Mouse (Mus musculus) embryonic facial prominence, embryonic 10.5 days (tissue): ENCODE data around the gene Ina. TPM values are rescaled to one million over a fixed set of nuclear protein-coding genes. Genes with fewer than 3 reads are reported as not detected.

Source experiments
- DNase-seq: peaks from one replicate; pipeline ENCODE4 v3.0.0-alpha.2; 2017; ENCODE audit warnings: low spot score
- H3K27ac ChIP-seq: fragments of 300-500 bp; sonication (generic); replicated peaks from 2 replicates; pipeline ENCODE4 v1.5.1; 2016; ENCODE audit warnings: mild to moderate bottlenecking
- H3K27me3 ChIP-seq: fragments of 300-500 bp; sonication (generic); replicated peaks from 2 replicates; pipeline ENCODE4 v1.6.1; 2016; ENCODE audit warnings: low read depth, mild to moderate bottlenecking; ENCODE audit not compliant: poor library complexity, severe bottlenecking
- H3K36me3 ChIP-seq: fragments of 300-500 bp; sonication (generic); replicated peaks from 2 replicates; pipeline ENCODE4 v1.6.1; 2016; ENCODE audit warnings: mild to moderate bottlenecking, moderate library complexity
- H3K4me1 ChIP-seq: fragments of 300-500 bp; sonication (generic); 2 replicates; pipeline ENCODE4 v1.6.1; 2016
- H3K4me3 ChIP-seq: fragments of 300-500 bp; sonication (generic); 2 replicates; pipeline ENCODE4 v1.5.1; 2016; ENCODE audit warnings: mild to moderate bottlenecking, moderate library complexity
- H3K9me3 ChIP-seq: fragments of 300-500 bp; sonication (generic); 2 replicates; pipeline ENCODE4 v1.6.1; 2016; ENCODE audit warnings: mild to moderate bottlenecking
- WGBS: fragments of 180-500 bp; shearing (Covaris S2); methylation state at CpG from one replicate; pipeline ENCODE4 v1.1.7; 2016; 5-methylcytosine and 5-hydroxymethylcytosine counted together
- polyA plus RNA-seq: library from polyadenylated mRNA; unstranded; fragments of >200 nt; fragmentation: Nextera tagmentation; extraction: Ambion mirVana; gene quantifications from 2 replicates; pipeline ENCODE4 v1.2.1, GENCODE M21; 2016

Ina gene
- 24.3 and 28.3 TPM in 2 replicates for polyA plus RNA-seq

GRCm38 (mm10) chr19:47014447-47015381, at the start of gene Ina, which contains the start of gene Nt5c2:
Gene Ina (plus strand): TSS chr19:47014698.
Gene Nt5c2 (minus strand): TSS chr19:47015153.
- peak; percentile 79 for DNase-seq
- Histone ChIP-seq H3K27ac (peak within 1 kb of the TSS; percentile 44), H3K36me3 (no peaks in the 10 kb centered on the region), H3K4me1 (peaks cover 28% of the 10 kb centered on the region), H3K4me3 (peak within 1 kb of the TSS; percentile 63), H3K9me3 (no peaks in the 10 kb centered on the region), H3K27me3 (peaks cover 82% of the 10 kb centered on the region)
- WGBS, result under 1% methylated on average over 123 of the region's 124 CpGs

- H3K9me3 ChIP-seq, result no peaks in the 10 kb centered on the region
- no peak overlapping the region for H3K4me3 ChIP-seq
- H3K27ac ChIP-seq, result no peak overlapping the region
- no peak for DNase-seq
- no peaks in the 10 kb centered on the region for H3K27me3 ChIP-seq
- peaks cover 39% of the 10 kb centered on the region for H3K4me1 ChIP-seq
- H3K36me3 ChIP-seq, result no peaks in the 10 kb centered on the region
These were observed 49.0 kb upstream of the Ina start for GRCm38 (mm10) chr19:46965496-46965895.

GRCm38 (mm10) chr19:46966330-46966729, 48.2 kb upstream of the Ina start:
- Histone ChIP-seq H3K4me1 (peaks cover 37% of the 10 kb centered on the region), H3K36me3 (no peaks in the 10 kb centered on the region), H3K27ac (no peak overlapping the region), H3K4me3 (no peak overlapping the region), H3K9me3 (no peaks in the 10 kb centered on the region), H3K27me3 (no peaks in the 10 kb centered on the region)
- DNase-seq, result no peak
- 93% methylated on average over 6 of the region's 6 CpGs for WGBS

GRCm38 (mm10) chr19:46967861-46968260, 46.6 kb upstream of the Ina start:
- Histone ChIP-seq H3K27ac (no peak overlapping the region), H3K4me3 (no peak overlapping the region), H3K4me1 (peaks cover 37% of the 10 kb centered on the region), H3K36me3 (no peaks in the 10 kb centered on the region), H3K27me3 (no peaks in the 10 kb centered on the region), H3K9me3 (no peaks in the 10 kb centered on the region)
- WGBS, result 54% methylated on average over 4 of the region's 4 CpGs
- no peak for DNase-seq

GRCm38 (mm10) chr19:46968833-46969232, 45.7 kb upstream of the Ina start:
- Histone ChIP-seq H3K27me3 (no peaks in the 10 kb centered on the region), H3K4me3 (no peak overlapping the region), H3K36me3 (no peaks in the 10 kb centered on the region), H3K27ac (no peak overlapping the region), H3K4me1 (peaks cover 34% of the 10 kb centered on the region), H3K9me3 (no peaks in the 10 kb centered on the region)
- DNase-seq, result no peak
- 92% methylated on average over 5 of the region's 5 CpGs for WGBS

- Histone ChIP-seq H3K36me3 (no peaks in the 10 kb centered on the region), H3K9me3 (no peaks in the 10 kb centered on the region), H3K4me1 (peaks cover 34% of the 10 kb centered on the region), H3K27ac (no peak overlapping the region), H3K4me3 (no peak overlapping the region), H3K27me3 (no peaks in the 10 kb centered on the region)
- DNase-seq, result no peak
- 85% methylated on average over 22 of the region's 22 CpGs for WGBS
These were observed 45.1 kb upstream of the Ina start for GRCm38 (mm10) chr19:46969286-46969985.

- 63% methylated on average over 13 of the region's 13 CpGs for WGBS
- no peak overlapping the region for H3K4me3 ChIP-seq
- peaks cover 34% of the 10 kb centered on the region for H3K4me1 ChIP-seq
- H3K36me3 ChIP-seq, result no peaks in the 10 kb centered on the region
- no peak for DNase-seq
- H3K27ac ChIP-seq, result no peak overlapping the region; the same call in 1 of the 2 replicates
- H3K27me3 ChIP-seq, result no peaks in the 10 kb centered on the region
- H3K9me3 ChIP-seq, result no peaks in the 10 kb centered on the region
These were observed 44.3 kb upstream of the Ina start for GRCm38 (mm10) chr19:46970121-46970729.

GRCm38 (mm10) chr19:46971051-46971689, 43.3 kb upstream of the Ina start:
- no peaks in the 10 kb centered on the region for H3K36me3 ChIP-seq
- no peaks in the 10 kb centered on the region for H3K9me3 ChIP-seq
- WGBS, result 65% methylated on average over 8 of the region's 8 CpGs
- H3K27me3 ChIP-seq, result no peaks in the 10 kb centered on the region
- no peak for DNase-seq
- H3K4me1 ChIP-seq, result peaks cover 34% of the 10 kb centered on the region
- no peak overlapping the region for H3K4me3 ChIP-seq
- peak overlapping the region; percentile 71 for H3K27ac ChIP-seq

GRCm38 (mm10) chr19:46971712-46972111, 42.8 kb upstream of the Ina start:
- DNase-seq, result no peak
- Histone ChIP-seq H3K27ac (peak overlapping the region; percentile 71), H3K36me3 (no peaks in the 10 kb centered on the region), H3K9me3 (no peaks in the 10 kb centered on the region), H3K27me3 (no peaks in the 10 kb centered on the region), H3K4me3 (no peak overlapping the region), H3K4me1 (peaks cover 34% of the 10 kb centered on the region)
- WGBS, result 72% methylated on average over 9 of the region's 9 CpGs

- no peak for DNase-seq
- 97% methylated on average over 3 of the region's 3 CpGs for WGBS
- Histone ChIP-seq H3K4me3 (no peak overlapping the region), H3K36me3 (no peaks in the 10 kb centered on the region), H3K27ac (no peak overlapping the region), H3K9me3 (no peaks in the 10 kb centered on the region), H3K4me1 (peaks cover 34% of the 10 kb centered on the region), H3K27me3 (no peaks in the 10 kb centered on the region)
These were observed 42.3 kb upstream of the Ina start for GRCm38 (mm10) chr19:46972159-46972558.

- H3K9me3 ChIP-seq, result no peaks in the 10 kb centered on the region
- H3K27me3 ChIP-seq, result no peaks in the 10 kb centered on the region
- no peak for DNase-seq
- H3K27ac ChIP-seq, result no peak overlapping the region
- H3K4me1 ChIP-seq, result peaks cover 14% of the 10 kb centered on the region
- no peaks in the 10 kb centered on the region for H3K36me3 ChIP-seq
- WGBS, result 69% methylated on average over 4 of the region's 4 CpGs
- no peak overlapping the region for H3K4me3 ChIP-seq
These were observed 38.9 kb upstream of the Ina start for GRCm38 (mm10) chr19:46975565-46975964.

- DNase-seq, result no peak
- H3K36me3 ChIP-seq, result no peaks in the 10 kb centered on the region
- 84% methylated on average over 8 of the region's 8 CpGs for WGBS
- H3K4me1 ChIP-seq, result peaks cover 11% of the 10 kb centered on the region
- H3K4me3 ChIP-seq, result no peak overlapping the region
- no peak overlapping the region for H3K27ac ChIP-seq
- H3K9me3 ChIP-seq, result no peaks in the 10 kb centered on the region
- no peaks in the 10 kb centered on the region for H3K27me3 ChIP-seq
These were observed 38.5 kb upstream of the Ina start for GRCm38 (mm10) chr19:46975997-46976396.
